8 mouse cellular contexts compared by ENCODE assay signal in genomic region chr14:57664311-57664821, GRCm38 (mm10). TPM values are rescaled to one million over a fixed set of nuclear protein-coding genes. Genes with fewer than 3 reads are reported as not detected.
DNase-seq lines count a peak whose midpoint lies in the region; ATAC-seq and TF ChIP-seq lines count a peak whose summit lies in the region.

No protein-coding gene starts in this region.

- H3K4me3 ChIP-seq in lung, embryonic 14.5 days (ENCODE audit: low read depth, low read length): peak overlapping the region; percentile 87
- H3K4me3 ChIP-seq in embryonic facial prominence, embryonic 15.5 days (replicated peaks): peak overlapping the region; percentile 89
- peak overlapping the region; percentile 99 for H3K4me3 ChIP-seq in macrophage (ENCODE audit: inconsistent target)
- H3K4me3 ChIP-seq in stomach, embryonic 16.5 days (replicated peaks; ENCODE audit: low read length): peak overlapping the region; percentile 74

- TF ChIP-seq CTCF in lung, embryonic 14.5 days (IDR thresholded peaks at IDR 0.05; ENCODE audit: low read depth): no peak

- DNase-seq in lung, embryonic 14.5 days: peak; percentile 48
- no peak for DNase-seq in lung, postnatal 25 days (ENCODE audit: low spot score)
- DNase-seq in WW6 (ENCODE audit: low read depth, low spot score): peak; percentile 9
- no peak for DNase-seq in B cell, adult 2 months

- no peaks in the 10 kb centered on the region for H3K36me3 ChIP-seq in lung, embryonic 14.5 days (ENCODE audit: insufficient read depth)
- H3K36me3 ChIP-seq in embryonic facial prominence, embryonic 15.5 days: no peaks in the 10 kb centered on the region
- no peaks in the 10 kb centered on the region for H3K36me3 ChIP-seq in macrophage (ENCODE audit: inconsistent target)
- H3K36me3 ChIP-seq in stomach, embryonic 16.5 days (ENCODE audit: control insufficient read depth, insufficient read depth, low read length): no peaks in the 10 kb centered on the region

- H3K27ac ChIP-seq in lung, embryonic 14.5 days (ENCODE audit: low read depth): peak overlapping the region; percentile 95
- H3K27ac ChIP-seq in embryonic facial prominence, embryonic 15.5 days (replicated peaks): peak overlapping the region; percentile 96
- peak overlapping the region; percentile 69 for H3K27ac ChIP-seq in macrophage
- H3K27ac ChIP-seq in stomach, embryonic 16.5 days (ENCODE audit: low read length): peak overlapping the region; percentile 96

- H3K9me3 ChIP-seq in lung, embryonic 14.5 days (ENCODE audit: low read depth, low read length): no peaks in the 10 kb centered on the region
- H3K9me3 ChIP-seq in embryonic facial prominence, embryonic 15.5 days (replicated peaks): no peaks in the 10 kb centered on the region
- H3K9me3 ChIP-seq in stomach, embryonic 16.5 days (replicated peaks; ENCODE audit: control insufficient read depth, low read length): no peaks in the 10 kb centered on the region

- ATAC-seq in lung, embryonic 14.5 days (ENCODE audit: insufficient read depth): peak; percentile 58
- 0 out of 2 replicates have a peak, but pooled peaks have one; percentile 12 for ATAC-seq in embryonic facial prominence, embryonic 15.5 days (ENCODE audit: insufficient number of reproducible peaks, low FRiP score, low TSS enrichment, low read depth)
- ATAC-seq in inflammation-experienced regulatory T-cells, adult 6 months: peak; percentile 53
- peak; percentile 65; the same call in 1 of the 2 replicates for ATAC-seq in stomach, embryonic 16.5 days (ENCODE audit: insufficient read depth, low FRiP score)

- WGBS in lung, embryonic 14.5 days: under 1% methylated on average over 19 of the region's 19 CpGs
- WGBS in embryonic facial prominence, embryonic 15.5 days: under 1% methylated on average over 19 of the region's 19 CpGs
- WGBS in macrophage (ENCODE audit: missing documents): 0% methylated on average over 19 of the region's 19 CpGs
- 0% methylated on average over 19 of the region's 19 CpGs for WGBS in stomach, embryonic 16.5 days

- H3K4me2 ChIP-seq in lung, embryonic 14.5 days: peak overlapping the region; percentile 85
- peak overlapping the region; percentile 83 for H3K4me2 ChIP-seq in embryonic facial prominence, embryonic 15.5 days (replicated peaks)
- H3K4me2 ChIP-seq in stomach, embryonic 16.5 days (ENCODE audit: low read depth, low read length): peak overlapping the region; percentile 76

- 0 out of 2 replicates have a peak, but pooled peaks cover 4% of the 10 kb centered on the region for H3K4me1 ChIP-seq in lung, embryonic 14.5 days (ENCODE audit: insufficient read depth)
- peaks cover 10% of the 10 kb centered on the region for H3K4me1 ChIP-seq in embryonic facial prominence, embryonic 15.5 days
- peaks cover 8% of the 10 kb centered on the region for H3K4me1 ChIP-seq in stomach, embryonic 16.5 days (ENCODE audit: control insufficient read depth, insufficient read depth, low read length)

- peaks cover 65% of the 10 kb centered on the region for H3K79me2 ChIP-seq in macrophage (ENCODE audit: inconsistent target)

- peak overlapping the region; percentile 94 for H3K9ac ChIP-seq in lung, embryonic 14.5 days
- H3K9ac ChIP-seq in embryonic facial prominence, embryonic 15.5 days: peak overlapping the region; percentile 93
- H3K9ac ChIP-seq in stomach, embryonic 16.5 days (ENCODE audit: low read length): peak overlapping the region; percentile 95

- H3K27me3 ChIP-seq in lung, embryonic 14.5 days (ENCODE audit: insufficient read depth, low read length): no peaks in the 10 kb centered on the region
- H3K27me3 ChIP-seq in embryonic facial prominence, embryonic 15.5 days: no peaks in the 10 kb centered on the region
- H3K27me3 ChIP-seq in stomach, embryonic 16.5 days (ENCODE audit: control insufficient read depth, insufficient read depth, low read length): no peaks in the 10 kb centered on the region

RNA-seq across cellular contexts. Expression of gene Xpo4, which starts 0.9 kb away (rescaled TPM):
- 33.7 and 37.1 TPM in 2 replicates for polyA plus RNA-seq in lung, embryonic 14.5 days (2014; fragmentation: Nextera tagmentation; extraction: Ambion mirVana)
- polyA plus RNA-seq in embryonic facial prominence, embryonic 15.5 days (2015; fragmentation: Nextera tagmentation; extraction: Ambion mirVana): 18.8 and 20.3 TPM in 2 replicates
- polyA plus RNA-seq in inflammation-experienced regulatory T-cells, adult 6 months (2017; shearing (Covaris generic)): 10 to 100 TPM; 24.6 to 32.2 (median 29.7) TPM
- total RNA-seq in macrophage (2018; cell fraction: chromatin; rRNA removed): 10 to 100 TPM; 21.4 to 56.3 (median 43.6) TPM
- 10 to 100 TPM in 19 of 26 experiments, 1 to 10 TPM in 7; 8.0 to 13.5 (median 10.6) TPM for total RNA-seq in macrophage (2018; cell fraction: cytosol; rRNA removed)
- 10 to 100 TPM; 16.0 to 53.5 (median 26.9) TPM for total RNA-seq in macrophage (2018; cell fraction: nucleus; rRNA removed)
- polyA plus RNA-seq in macrophage (2018): 4.5 to 13.1 TPM (median 4.9 TPM) in 3 replicates
- 17.0 and 18.6 TPM in 2 replicates for polyA plus RNA-seq in stomach, embryonic 16.5 days (2015; fragmentation: Nextera tagmentation; extraction: Ambion mirVana)

Comparison
In these comparisons a context has a peak if more than half of its experiments do, and no peak if none do; other contexts are left out.
1. DNase-seq: peak in lung, embryonic 14.5 days (single experiment) and WW6 (single experiment); none in lung, postnatal 25 days (single experiment) and B cell, adult 2 months (0 of 2).
2. ATAC-seq: peak in every context shown above with its lines; median percentile 65 in stomach, embryonic 16.5 days; 58 in lung, embryonic 14.5 days; 53 in inflammation-experienced regulatory T-cells, adult 6 months; 12 in embryonic facial prominence, embryonic 15.5 days.
3. Peak in every context shown above with its lines, with median percentiles within 50 percentile points of each other: H3K27ac ChIP-seq, H3K4me2 ChIP-seq, H3K4me3 ChIP-seq and H3K9ac ChIP-seq.